Comparison of ENCODE assay signal across 8 mouse cellular contexts in the genomic region with DNA sequence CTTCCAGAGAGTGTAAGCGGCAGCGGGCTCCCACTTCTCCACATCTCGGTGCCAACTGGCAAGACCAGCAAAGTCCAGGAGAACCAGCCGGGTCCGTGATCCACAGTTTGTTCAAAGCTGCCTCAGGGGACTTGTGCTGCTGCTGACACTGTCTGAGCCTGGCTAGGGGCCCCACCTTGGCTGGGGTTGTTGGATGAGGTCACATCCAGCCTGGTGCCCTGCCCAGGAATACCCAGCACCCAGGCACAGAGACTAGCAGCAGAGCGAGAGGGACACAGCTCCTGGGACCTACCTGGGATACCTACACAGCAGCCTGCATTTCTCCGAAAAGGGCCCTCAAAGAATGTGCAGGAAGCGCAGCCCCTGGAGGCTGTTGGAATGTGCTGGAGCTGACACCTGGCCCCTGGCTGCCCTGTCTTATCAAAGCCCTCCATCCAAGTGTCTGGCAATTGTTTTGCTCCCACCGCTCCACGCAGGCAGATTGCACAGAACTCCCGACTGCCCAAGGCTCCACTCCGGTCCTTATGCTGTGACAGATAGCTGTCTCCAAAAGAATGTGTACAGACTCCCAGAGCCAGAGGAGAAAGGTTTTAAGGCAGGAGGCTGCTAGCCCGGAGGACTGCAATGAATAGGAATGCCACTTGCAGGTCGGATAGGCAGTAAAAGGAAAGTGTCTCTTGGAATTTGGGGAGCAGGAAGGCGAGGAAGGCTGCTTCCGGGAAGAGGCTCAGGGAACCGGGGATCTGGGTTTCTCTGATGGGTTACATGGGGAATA. TPM values are rescaled to one million over a fixed set of nuclear protein-coding genes. Genes with fewer than 3 reads are reported as not detected.
DNase-seq lines count a peak whose midpoint lies in the region; ATAC-seq and TF ChIP-seq lines count a peak whose summit lies in the region.

No protein-coding gene starts in this region.

- H3K4me2 ChIP-seq in forebrain, embryonic 16.5 days (ENCODE audit: low read length): peak overlapping the region; percentile 94

- TF ChIP-seq CTCF in MEL (IDR thresholded peaks at IDR 0.05 in 2 of 3, conservative IDR thresholded peaks at IDR 0.05 in 1 of 3; ENCODE audit: control insufficient read depth in 1 of 3, insufficient read depth in 1 of 3, low read depth in 2 of 3, low read length in 3 of 3, poor library complexity in 1 of 3, severe bottlenecking in 1 of 3): no peak

- DNase-seq in adrenal gland, adult 2 months: peak; percentile 43
- no peak for DNase-seq in adrenal gland, adult 18-20 months (ENCODE audit: low spot score in 2 of 2)
- DNase-seq in MEL (ENCODE audit: low read depth, low spot score): no peak
- peak; percentile 39 for DNase-seq in kidney, postnatal 10 days
- DNase-seq in midbrain, embryonic 10.5 days (ENCODE audit: low spot score): no peak
- DNase-seq in T-cell, adult 2 months (ENCODE audit: low spot score): no peak
- no peak for DNase-seq in urinary bladder, postnatal 14 days (ENCODE audit: low spot score)

- H3K27me3 ChIP-seq in MEL (ENCODE audit: control insufficient read depth in 1 of 2, insufficient read depth in 2 of 2, low read length in 2 of 2): peaks cover 8 to 11% of the 10 kb centered on the region in 2 experiments
- H3K27me3 ChIP-seq in forebrain, embryonic 16.5 days (replicated peaks; ENCODE audit: control insufficient read depth, insufficient read depth, low read length): no peaks in the 10 kb centered on the region
- peaks cover 68% of the 10 kb centered on the region for H3K27me3 ChIP-seq in midbrain, embryonic 10.5 days (ENCODE audit: low read depth, poor library complexity, severe bottlenecking)

- peaks cover 2 to 12% of the 10 kb centered on the region in 2 experiments for H3K4me1 ChIP-seq in MEL (ENCODE audit: control insufficient read depth in 1 of 2, insufficient read depth in 2 of 2, low read length in 2 of 2)
- H3K4me1 ChIP-seq in forebrain, embryonic 16.5 days (replicated peaks; ENCODE audit: control insufficient read depth, insufficient read depth, low read length): peaks cover 40% of the 10 kb centered on the region
- peaks cover 52% of the 10 kb centered on the region for H3K4me1 ChIP-seq in midbrain, embryonic 10.5 days

- no peak for ATAC-seq in forebrain, embryonic 16.5 days

- no peaks in the 10 kb centered on the region for H3K79me2 ChIP-seq in MEL (ENCODE audit: control insufficient read depth, insufficient read depth, low read length, poor library complexity)

- TF ChIP-seq POLR2A in MEL (IDR thresholded peaks at IDR 0.05; ENCODE audit: control insufficient read depth in 1 of 2, insufficient read depth in 1 of 2, low read depth in 1 of 2, low read length in 2 of 2, poor library complexity in 1 of 2): no peak

- H3K4me3 ChIP-seq in MEL (ENCODE audit: control insufficient read depth in 1 of 2, insufficient read depth in 1 of 2, low read depth in 2 of 2, low read length in 2 of 2): peak overlapping the region; percentile 54 to 79
- peak overlapping the region; percentile 60 for H3K4me3 ChIP-seq in forebrain, embryonic 16.5 days (replicated peaks; ENCODE audit: low read length)
- H3K4me3 ChIP-seq in midbrain, embryonic 10.5 days: peak overlapping the region; percentile 69

- peak overlapping the region; percentile 64 for H3K9ac ChIP-seq in MEL (ENCODE audit: control insufficient read depth, low read depth, low read length, poor library complexity, severe bottlenecking)
- H3K9ac ChIP-seq in forebrain, embryonic 16.5 days (replicated peaks; ENCODE audit: low read depth, low read length): peak overlapping the region; percentile 67

- no peak overlapping the region for H3K27ac ChIP-seq in MEL (ENCODE audit: control insufficient read depth, low read depth, low read length)
- H3K27ac ChIP-seq in forebrain, embryonic 16.5 days (ENCODE audit: low read length): peak overlapping the region; percentile 49
- peak overlapping the region; percentile 69; the same call in 1 of the 2 replicates for H3K27ac ChIP-seq in midbrain, embryonic 10.5 days (replicated peaks)

- H3K36me3 ChIP-seq in MEL (ENCODE audit: control insufficient read depth in 1 of 2, insufficient read depth in 2 of 2, low read length in 2 of 2): peaks cover 0 to 6% of the 10 kb centered on the region in 2 experiments; a peak in 2 of 4 replicates
- H3K36me3 ChIP-seq in forebrain, embryonic 16.5 days (ENCODE audit: control insufficient read depth, insufficient read depth): no peaks in the 10 kb centered on the region
- H3K36me3 ChIP-seq in midbrain, embryonic 10.5 days: no peaks in the 10 kb centered on the region

- no peak for TF ChIP-seq EP300 in MEL (IDR thresholded peaks at IDR 0.05; ENCODE audit: low read depth in 1 of 2, low read length in 2 of 2)

- 12% methylated on average over 17 of the region's 17 CpGs for WGBS in forebrain, embryonic 16.5 days
- 20% methylated on average over 17 of the region's 17 CpGs for WGBS in midbrain, embryonic 10.5 days

- no peaks in the 10 kb centered on the region for H3K9me3 ChIP-seq in MEL (replicated peaks; ENCODE audit: insufficient read depth, low read length)
- H3K9me3 ChIP-seq in forebrain, embryonic 16.5 days (ENCODE audit: control insufficient read depth, low read length): no peaks in the 10 kb centered on the region
- no peaks in the 10 kb centered on the region for H3K9me3 ChIP-seq in midbrain, embryonic 10.5 days (replicated peaks)

- no peak for TF ChIP-seq RAD21 in MEL (IDR thresholded peaks at IDR 0.05; ENCODE audit: low read depth, low read length)

TF ChIP-seq in MEL, 35 proteins besides CTCF, POLR2A, EP300 and RAD21 (continues in another document):
- TF ChIP-seq GATA1 (IDR thresholded peaks at IDR 0.05; ENCODE audit: low read depth, low read length) (no peak), JUND (IDR thresholded peaks at IDR 0.05; ENCODE audit: low read depth, low read length) (no peak), SIN3A (IDR thresholded peaks at IDR 0.05; ENCODE audit: low read length) (no peak), TBP (IDR thresholded peaks at IDR 0.05; ENCODE audit: low read depth, low read length) (no peak), RCOR1 (IDR thresholded peaks at IDR 0.05; ENCODE audit: low read depth, low read length) (no peak), POLR2AphosphoS2 (IDR thresholded peaks at IDR 0.05; ENCODE audit: low read length) (no peak), CHD2 (IDR thresholded peaks at IDR 0.05; ENCODE audit: low read length) (no peak), USF2 (IDR thresholded peaks at IDR 0.05; ENCODE audit: borderline replicate concordance in 1 of 2, insufficient read depth in 1 of 2, low read depth in 1 of 2, low read length in 2 of 2) (no peak), ETS1 (IDR thresholded peaks at IDR 0.05; ENCODE audit: low read depth, low read length) (no peak)

RNA-seq across cellular contexts. Expression of gene Dok4, which starts 0.8 kb away (rescaled TPM):
- 10 to 100 TPM in 1 of 2 experiments, 1 to 10 TPM in 1; 5.8 to 12.4 TPM for total RNA-seq in adrenal gland, adult 2 months (2021)
- 13.0 and 18.2 TPM in 2 replicates for polyA plus RNA-seq in adrenal gland, adult 2 months (2012; rRNA removed)
- total RNA-seq in adrenal gland, adult 18-20 months (2021): 1 to 10 TPM; 7.7 to 9.8 TPM
- 1.5 TPM in 2 replicates for total RNA-seq in MEL (2012; rRNA removed)
- 1 to 10 TPM in 1 of 2 experiments, not detected in 1; 3.2 TPM for polyA plus RNA-seq in MEL (2012; ENCODE audit: insufficient read depth in 1 of 2, insufficient read length in 2 of 2, low read depth in 1 of 2, low replicate concordance in 2 of 2, missing spikeins in 1 of 2)
- polyA plus RNA-seq in forebrain, embryonic 16.5 days (2015; fragmentation: Nextera tagmentation; extraction: Ambion mirVana): 75.3 and 81.4 TPM in 2 replicates
- 11.3 and 14.5 TPM in 2 replicates for polyA plus RNA-seq in midbrain, embryonic 10.5 days (2016; fragmentation: Nextera tagmentation; extraction: Ambion mirVana)

RNA-seq across cellular contexts. Expression of gene Polr2c, which starts 18.0 kb away (rescaled TPM):
- 10 to 100 TPM; 54.5 to 68.0 TPM for total RNA-seq in adrenal gland, adult 2 months (2021)
- 52.0 and 66.6 TPM in 2 replicates for polyA plus RNA-seq in adrenal gland, adult 2 months (2012; rRNA removed)
- 10 to 100 TPM; 61.9 to 65.1 TPM for total RNA-seq in adrenal gland, adult 18-20 months (2021)
- 92.0 and 92.5 TPM in 2 replicates for total RNA-seq in MEL (2012; rRNA removed)
- polyA plus RNA-seq in MEL (2012; ENCODE audit: insufficient read depth in 1 of 2, insufficient read length in 2 of 2, low read depth in 1 of 2, low replicate concordance in 2 of 2, missing spikeins in 1 of 2): 100 to 1,000 TPM; 151 to 181 TPM
- polyA plus RNA-seq in forebrain, embryonic 16.5 days (2015; fragmentation: Nextera tagmentation; extraction: Ambion mirVana): 150 and 153 TPM in 2 replicates
- 163 and 176 TPM in 2 replicates for polyA plus RNA-seq in midbrain, embryonic 10.5 days (2016; fragmentation: Nextera tagmentation; extraction: Ambion mirVana)

RNA-seq across cellular contexts. Expression of gene Ciapin1, which starts 37.1 kb away (rescaled TPM):
- 100 to 1,000 TPM in 1 of 2 experiments, 10 to 100 TPM in 1; 81.5 to 123 TPM for total RNA-seq in adrenal gland, adult 2 months (2021)
- polyA plus RNA-seq in adrenal gland, adult 2 months (2012; rRNA removed): 118 and 146 TPM in 2 replicates
- total RNA-seq in adrenal gland, adult 18-20 months (2021): 100 to 1,000 TPM in 1 of 2 experiments, 10 to 100 TPM in 1; 85.5 to 102 TPM
- total RNA-seq in MEL (2012; rRNA removed): 102 and 122 TPM in 2 replicates
- polyA plus RNA-seq in MEL (2012; ENCODE audit: insufficient read depth in 1 of 2, insufficient read length in 2 of 2, low read depth in 1 of 2, low replicate concordance in 2 of 2, missing spikeins in 1 of 2): 100 to 1,000 TPM in 1 of 2 experiments, not detected in 1; 263 TPM
- polyA plus RNA-seq in forebrain, embryonic 16.5 days (2015; fragmentation: Nextera tagmentation; extraction: Ambion mirVana): 119 and 148 TPM in 2 replicates
- polyA plus RNA-seq in midbrain, embryonic 10.5 days (2016; fragmentation: Nextera tagmentation; extraction: Ambion mirVana): 185 and 201 TPM in 2 replicates

RNA-seq across cellular contexts. Expression of gene Coq9, which starts 37.2 kb away (rescaled TPM):
- total RNA-seq in adrenal gland, adult 2 months (2021): 100 to 1,000 TPM; 186 to 208 TPM
- polyA plus RNA-seq in adrenal gland, adult 2 months (2012; rRNA removed): 538 and 543 TPM in 2 replicates
- total RNA-seq in adrenal gland, adult 18-20 months (2021): 100 to 1,000 TPM; 178 to 203 TPM
- total RNA-seq in MEL (2012; rRNA removed): 84.6 and 91.9 TPM in 2 replicates
- 100 to 1,000 TPM in 1 of 2 experiments, not detected in 1; 169 TPM for polyA plus RNA-seq in MEL (2012; ENCODE audit: insufficient read depth in 1 of 2, insufficient read length in 2 of 2, low read depth in 1 of 2, low replicate concordance in 2 of 2, missing spikeins in 1 of 2)
- polyA plus RNA-seq in forebrain, embryonic 16.5 days (2015; fragmentation: Nextera tagmentation; extraction: Ambion mirVana): 56.8 and 60.7 TPM in 2 replicates
- polyA plus RNA-seq in midbrain, embryonic 10.5 days (2016; fragmentation: Nextera tagmentation; extraction: Ambion mirVana): 50.4 and 52.6 TPM in 2 replicates

RNA-seq across cellular contexts. Expression of gene Ccdc102a, which starts 42.6 kb away (rescaled TPM):
- total RNA-seq in adrenal gland, adult 2 months (2021): 10 to 100 TPM in 1 of 2 experiments, 1 to 10 TPM in 1; 7.3 to 12.5 TPM
- polyA plus RNA-seq in adrenal gland, adult 2 months (2012; rRNA removed): 16.5 and 20.4 TPM in 2 replicates
- 1 to 10 TPM; 5.2 to 5.5 TPM for total RNA-seq in adrenal gland, adult 18-20 months (2021)
- 1.6 and 1.7 TPM in 2 replicates for total RNA-seq in MEL (2012; rRNA removed)
- 1 to 10 TPM in 1 of 2 experiments, not detected in 1; 6.8 TPM for polyA plus RNA-seq in MEL (2012; ENCODE audit: insufficient read depth in 1 of 2, insufficient read length in 2 of 2, low read depth in 1 of 2, low replicate concordance in 2 of 2, missing spikeins in 1 of 2)
- polyA plus RNA-seq in forebrain, embryonic 16.5 days (2015; fragmentation: Nextera tagmentation; extraction: Ambion mirVana): 4.6 and 5.7 TPM in 2 replicates
- 13.0 and 13.1 TPM in 2 replicates for polyA plus RNA-seq in midbrain, embryonic 10.5 days (2016; fragmentation: Nextera tagmentation; extraction: Ambion mirVana)

Comparison
In these comparisons a context has a peak if more than half of its experiments do, and no peak if none do; other contexts are left out.
1. DNase-seq: peak in adrenal gland, adult 2 months (single experiment) and kidney, postnatal 10 days (single experiment); none in adrenal gland, adult 18-20 months (0 of 2), MEL (single experiment), midbrain, embryonic 10.5 days (single experiment), T-cell, adult 2 months (single experiment) and urinary bladder, postnatal 14 days (single experiment).
2. Peak in every context shown above with its lines, with median percentiles within 50 percentile points of each other: H3K4me3 ChIP-seq.